Mouse (Mus musculus) right cerebral cortex, postnatal 14 days (tissue): ENCODE results near the gene Ogfod1.

Experiments used
- DNase-seq: peaks from one replicate; pipeline ENCODE4 v3.0.0; 2022

The Ogfod1 gene

DNA sequence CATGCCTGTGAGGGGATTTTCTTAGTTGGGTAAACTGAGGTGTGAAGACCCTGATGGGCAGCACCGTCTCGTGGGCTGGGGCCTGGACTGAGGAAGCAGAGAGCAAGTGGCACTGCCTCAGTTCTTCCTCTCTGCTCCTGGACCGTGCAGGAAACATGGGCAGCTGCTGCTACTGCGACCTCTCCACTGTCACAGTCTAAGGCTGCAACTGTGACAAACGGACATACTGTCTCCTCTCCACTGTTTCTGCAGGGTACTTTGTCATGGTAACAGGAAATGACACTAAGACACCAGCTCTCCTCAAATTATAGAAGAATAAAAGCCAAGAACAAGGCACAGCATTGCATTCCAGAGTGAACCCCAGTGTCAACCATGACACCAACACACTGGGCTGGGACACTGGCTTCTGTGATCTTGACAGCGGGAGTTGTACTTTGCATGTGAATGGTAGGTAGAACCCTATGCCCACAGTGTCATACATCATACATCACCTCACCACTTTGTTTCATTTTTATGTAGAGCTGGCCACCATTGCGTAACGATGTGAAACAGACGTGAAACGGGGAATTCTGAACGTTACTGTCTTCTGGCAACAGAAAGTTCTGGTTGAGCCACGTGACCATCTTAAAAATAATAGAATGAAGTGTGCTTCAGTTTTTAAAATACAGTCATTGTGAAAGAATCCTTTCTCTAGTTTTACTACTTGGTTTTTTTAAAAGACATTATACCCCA, 39.6 kb downstream of the Ogfod1 start:
- no peak for DNase-seq

- DNase-seq, result no peak
These were observed 51.0 kb downstream of the Ogfod1 start for GRCm38 (mm10) chr8:94087964-94088363.

DNA sequence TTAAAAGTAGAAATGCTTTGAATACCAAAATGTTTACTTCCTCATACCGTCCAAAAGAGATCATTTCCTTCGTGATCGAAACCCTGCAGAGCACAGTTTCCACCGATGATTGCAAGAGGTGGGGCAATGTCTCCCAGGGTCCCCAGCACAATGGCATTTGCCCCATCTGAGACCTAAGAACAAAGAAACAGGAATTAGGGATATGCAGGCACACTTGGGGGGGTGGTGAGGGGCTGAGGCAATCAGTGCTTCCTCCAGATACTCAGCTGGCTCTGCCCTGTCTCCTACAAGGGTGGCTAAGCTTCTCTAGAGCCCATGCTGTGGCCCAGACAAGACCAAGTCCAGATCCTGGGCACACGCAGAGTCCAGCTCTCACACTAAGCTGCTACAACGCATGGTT, 52.7 kb downstream of the Ogfod1 start:
- DNase-seq, result no peak

- no peak for DNase-seq
These were observed 55.9 kb downstream of the Ogfod1 start for GRCm38 (mm10) chr8:94092848-94093247.

- DNase-seq, result no peak
These were observed 57.3 kb downstream of the Ogfod1 start for GRCm38 (mm10) chr8:94094281-94094680.

- DNase-seq, result peak; percentile 99
These were observed 61.3 kb downstream of the Ogfod1 start, which contains the start of gene Bbs2 for GRCm38 (mm10) chr8:94098081-94098974. Gene Bbs2, minus strand, starts transcription at chr8:94098928.

DNA sequence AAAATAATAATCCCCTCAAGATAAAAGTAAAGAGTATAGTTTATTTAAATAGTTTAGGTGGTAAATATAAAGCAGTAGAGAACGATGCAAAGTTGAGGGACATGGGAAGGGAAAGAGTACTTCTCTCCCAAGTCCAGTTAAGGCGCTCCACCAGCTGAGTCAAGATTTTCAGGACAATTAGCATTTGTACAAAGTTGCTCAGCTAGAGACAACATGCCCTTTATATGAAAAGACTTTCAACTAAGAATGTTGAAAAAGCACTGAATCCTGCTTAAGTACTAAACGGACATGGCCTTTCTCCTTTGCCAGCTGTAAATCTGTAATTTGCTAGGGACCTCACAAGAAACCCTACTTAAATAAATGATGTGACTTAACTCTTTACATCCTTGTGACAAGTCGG, 62.0 kb downstream of the Ogfod1 start:
- DNase-seq, result no peak

DNA sequence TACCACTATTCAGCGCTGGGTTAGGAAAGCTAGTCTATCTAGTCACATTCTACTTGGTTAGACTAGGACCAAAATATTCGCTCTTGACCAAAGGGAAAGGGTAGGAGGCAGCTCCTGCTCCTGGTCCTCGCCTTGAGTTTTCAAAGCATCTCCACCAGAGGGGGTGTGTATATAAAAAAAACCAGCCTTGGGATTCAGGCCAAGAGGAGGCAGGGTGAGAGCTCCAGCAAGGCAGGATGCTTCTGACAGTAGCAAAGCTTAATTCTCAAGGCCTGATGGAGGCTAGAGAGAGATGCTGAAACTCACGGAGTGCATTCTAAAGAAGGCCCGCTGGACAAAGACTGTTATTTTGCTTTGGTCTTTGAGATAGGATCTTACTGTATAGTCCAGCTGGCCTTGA, 67.1 kb downstream of the Ogfod1 start:
- DNase-seq, result peak; percentile 27

DNA sequence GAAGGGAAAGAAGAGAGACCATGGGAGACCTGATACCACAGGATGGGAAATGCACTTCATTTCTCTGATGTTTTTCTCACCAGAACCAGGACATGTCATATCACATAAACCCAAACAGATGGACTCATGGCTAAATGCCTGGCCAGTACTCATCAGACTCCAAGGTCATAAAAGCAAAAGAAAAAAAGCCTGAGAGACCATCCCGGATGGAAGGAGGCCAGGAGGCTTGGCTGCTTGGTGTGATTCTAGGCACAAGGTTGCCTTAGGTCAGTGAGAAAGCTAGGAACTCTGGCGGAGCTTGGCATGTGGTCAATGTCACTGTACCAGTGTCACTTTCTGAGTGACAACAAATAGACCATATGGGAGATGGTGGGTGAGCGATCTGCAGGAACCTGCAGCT, 70.9 kb downstream of the Ogfod1 start:
- DNase-seq, result no peak

GRCm38 (mm10) chr8:94109396-94109795, 72.4 kb downstream of the Ogfod1 start:
- no peak for DNase-seq

- no peak for DNase-seq
These were observed 72.8 kb downstream of the Ogfod1 start for GRCm38 (mm10) chr8:94109835-94110234.

- no peak for DNase-seq
These were observed 73.7 kb downstream of the Ogfod1 start for GRCm38 (mm10) chr8:94110526-94111177.

GRCm38 (mm10) chr8:94113435-94113834, 76.4 kb downstream of the Ogfod1 start:
- DNase-seq, result no peak

DNA sequence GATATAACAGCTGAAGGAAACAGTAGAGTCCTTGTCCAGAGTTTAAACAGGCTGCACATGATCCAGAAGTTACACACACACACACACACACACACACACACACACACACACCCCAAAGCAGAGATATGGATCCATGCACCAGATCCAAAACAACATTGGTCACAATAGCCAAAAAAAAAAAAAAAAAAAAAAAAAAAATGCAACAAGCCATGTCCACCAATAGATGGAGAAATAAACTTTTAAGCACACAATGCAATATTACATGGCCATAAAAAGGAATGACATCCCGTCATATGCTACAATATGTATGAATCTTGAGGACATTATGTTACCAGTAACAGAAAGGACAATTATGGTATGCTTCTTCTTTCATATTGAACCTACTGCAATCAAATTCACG, 77.0 kb downstream of the Ogfod1 start:
- DNase-seq, result no peak
